Comparison of ENCODE assay signal across 8 mouse cellular contexts in genomic region chr9:32709359-32709758, GRCm38 (mm10).
DNase-seq lines count a peak whose midpoint lies in the region; ATAC-seq lines count a peak whose summit lies in the region.

No protein-coding gene starts in this region.

- ATAC-seq in heart, embryonic 11.5 days (replicated peaks; ENCODE audit: insufficient number of reproducible peaks, low FRiP score, low TSS enrichment), result no peak
- ATAC-seq in kidney, embryonic 15.5 days (replicated peaks; ENCODE audit: low FRiP score), result peak; percentile 63

- H3K9me3 ChIP-seq in heart, embryonic 11.5 days (replicated peaks; ENCODE audit: control insufficient read depth, low read length), result no peaks in the 10 kb centered on the region
- H3K9me3 ChIP-seq in kidney, embryonic 15.5 days (replicated peaks), result no peaks in the 10 kb centered on the region

- 0 out of 2 replicates have a peak overlapping the region, but pooled peaks have one; percentile 15 for H3K27ac ChIP-seq in heart, embryonic 11.5 days (ENCODE audit: low read depth, low read length)
- peak overlapping the region; percentile 69 for H3K27ac ChIP-seq in kidney, embryonic 15.5 days

- no peak overlapping the region for H3K4me3 ChIP-seq in heart, embryonic 11.5 days (ENCODE audit: low read depth, low read length)
- no peak overlapping the region for H3K4me3 ChIP-seq in kidney, embryonic 15.5 days (replicated peaks)

- 6% methylated on average over 5 of the region's 5 CpGs for WGBS in heart, embryonic 11.5 days (ENCODE audit: insufficient replicate concordance)
- 5% methylated on average over 5 of the region's 5 CpGs for WGBS in kidney, embryonic 15.5 days

- H3K4me1 ChIP-seq in heart, embryonic 11.5 days (ENCODE audit: control insufficient read depth, insufficient read depth, low read length), result peaks cover 48% of the 10 kb centered on the region
- peaks cover 86% of the 10 kb centered on the region for H3K4me1 ChIP-seq in kidney, embryonic 15.5 days

- no peaks in the 10 kb centered on the region for H3K27me3 ChIP-seq in heart, embryonic 11.5 days (ENCODE audit: control insufficient read depth, insufficient read depth, low read length)
- H3K27me3 ChIP-seq in kidney, embryonic 15.5 days, result no peaks in the 10 kb centered on the region

- peak overlapping the region; percentile 46; the same call in 1 of the 2 replicates for H3K9ac ChIP-seq in heart, embryonic 11.5 days (ENCODE audit: low read depth, low read length)
- no peak overlapping the region for H3K9ac ChIP-seq in kidney, embryonic 15.5 days

- H3K36me3 ChIP-seq in heart, embryonic 11.5 days (ENCODE audit: control insufficient read depth, insufficient read depth, low read length), result no peaks in the 10 kb centered on the region
- no peaks in the 10 kb centered on the region for H3K36me3 ChIP-seq in kidney, embryonic 15.5 days

- DNase-seq in heart, postnatal 4 days, result no peak
- peak; percentile 65 for DNase-seq in T-cell, adult 2 months (ENCODE audit: low spot score)
- DNase-seq in lung, postnatal 10 days, result peak; percentile 83
- no peak for DNase-seq in frontal cortex, postnatal 36 days (ENCODE audit: low spot score in 2 of 2)
- DNase-seq in retina, embryonic 14.5 days (ENCODE audit: low spot score), result no peak
- DNase-seq in cerebellum, adult 8-10 months, result no peak

- H3K4me2 ChIP-seq in heart, embryonic 11.5 days, result peak overlapping the region; percentile 35
- peak overlapping the region; percentile 25; the same call in 1 of the 2 replicates for H3K4me2 ChIP-seq in kidney, embryonic 15.5 days

Comparison
In these comparisons a context has a peak if more than half of its experiments do, and no peak if none do; other contexts are left out.
1. DNase-seq: peak in T-cell, adult 2 months (single experiment) and lung, postnatal 10 days (single experiment); none in heart, postnatal 4 days (single experiment), frontal cortex, postnatal 36 days (0 of 2), retina, embryonic 14.5 days (single experiment) and cerebellum, adult 8-10 months (single experiment).